Mouse (Mus musculus): Measurements from ENCODE around the gene Vps51. TPM values are rescaled to one million over a fixed set of nuclear protein-coding genes. Genes with fewer than 3 reads are reported as not detected.

Vps51 gene
- 10 to 100 TPM; 96.6 to 96.8 TPM for total RNA-seq (2021)

GRCm38 (mm10) chr19:6076564-6077393 is at the start of gene Vps51:
Gene Vps51, minus strand, starts transcription at chr19:6077231.
- intact Hi-C loops (cut with DNase I) = no loop called here

GRCm38 (mm10) chr19:6126289-6126688 is 49.3 kb upstream of the Vps51 start:
- intact Hi-C loops (cut with DNase I) = no loop called here
- DNase-seq = peak; percentile 32

More at GRCm38 (mm10) chr19:6076564-6077393, at the start of gene Vps51:
- peak; percentile 81 for DNase-seq

DNA sequence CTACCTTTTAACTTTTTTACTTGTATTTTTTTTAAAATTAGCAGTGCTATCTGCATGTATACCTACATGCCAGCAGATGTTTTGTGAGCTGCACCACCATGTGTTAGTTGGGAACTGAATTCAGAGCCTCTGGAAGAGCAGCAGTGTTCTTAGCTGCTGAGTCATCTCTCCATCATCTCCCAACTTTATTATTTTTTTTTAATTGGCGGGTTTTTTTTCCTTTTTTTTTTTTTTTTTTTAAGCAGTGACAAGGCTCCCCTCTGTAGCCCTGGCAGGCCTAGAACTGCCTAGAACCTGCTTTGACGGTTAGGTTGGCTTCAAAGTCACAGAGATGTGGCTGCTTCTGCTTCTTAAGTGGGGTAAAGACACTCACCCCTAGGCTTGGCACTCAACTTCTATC is 47.9 kb upstream of the Vps51 start:
- DNase-seq = no peak
- intact Hi-C loops (cut with DNase I) = no loop called here

GRCm38 (mm10) chr19:6123330-6123729 is 46.3 kb upstream of the Vps51 start:
- no peak for DNase-seq
- intact Hi-C loops (cut with DNase I) = no loop called here

DNA sequence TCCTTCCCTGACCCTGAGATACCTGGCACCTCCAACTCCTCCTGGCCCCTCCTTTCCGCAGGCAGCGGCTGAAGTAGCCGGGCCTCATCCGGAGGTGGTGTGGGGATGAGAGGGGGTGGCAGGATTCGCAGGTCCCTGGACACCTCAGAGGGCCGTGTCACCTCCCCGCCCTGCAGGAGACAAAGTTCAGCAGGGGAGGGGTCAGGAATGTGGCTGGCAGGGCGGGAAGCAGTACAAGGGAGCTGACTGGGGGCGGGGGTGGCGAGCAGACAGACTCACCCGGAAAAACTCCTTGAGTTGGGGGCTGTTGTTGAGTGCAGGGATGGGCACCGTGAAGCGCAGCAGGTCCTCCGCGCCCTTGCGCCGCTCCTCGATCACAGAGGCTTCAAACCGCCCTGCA is 44.7 kb upstream of the Vps51 start:
- DNase-seq = no peak
- intact Hi-C loops (cut with DNase I) = no loop called here

- intact Hi-C loops (cut with DNase I) = no loop called here
- DNase-seq = peak; percentile 32
These were observed 41.7 kb upstream of the Vps51 start for GRCm38 (mm10) chr19:6118677-6119185.

DNA sequence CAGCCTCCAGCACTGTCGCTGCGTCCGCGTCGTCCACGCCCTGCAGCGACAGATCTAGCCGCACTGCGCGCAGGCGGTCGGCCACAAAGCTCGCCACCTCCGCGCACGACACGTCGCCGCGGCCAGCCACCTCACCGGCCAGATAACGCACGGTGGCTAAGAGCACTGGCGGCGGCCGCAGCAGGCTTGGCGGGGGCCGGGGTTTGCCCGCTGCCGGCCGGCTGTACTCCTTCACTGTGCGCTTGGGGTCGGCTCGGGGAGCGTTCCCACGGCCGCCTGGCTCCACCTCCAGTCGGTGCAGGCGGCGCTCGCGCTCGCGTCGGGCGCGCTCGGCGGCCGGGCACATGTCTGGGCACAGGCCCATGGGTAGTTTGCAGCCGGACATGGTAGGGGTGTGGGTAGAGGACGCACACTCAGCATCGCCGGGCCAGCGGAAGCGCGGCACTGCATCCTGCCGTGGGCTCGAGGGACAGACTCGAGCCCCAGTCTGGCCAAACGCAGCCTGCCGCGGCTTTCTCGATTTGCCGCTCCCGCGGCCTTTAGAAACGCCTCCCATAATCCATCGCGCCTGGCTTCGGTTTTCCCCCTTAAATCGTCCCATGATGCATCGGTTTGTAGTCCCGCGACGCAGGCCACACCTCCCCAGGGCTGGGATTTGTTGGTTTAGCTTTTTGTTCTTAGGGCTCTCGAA is 41.1 kb upstream of the Vps51 start, which contains the start of gene Sac3d1:
Gene Sac3d1, minus strand, starts transcription at position 665 of the 691 bp plus-strand sequence.
- DNase-seq = peak; percentile 90
- intact Hi-C loops (cut with DNase I) = no loop called here

GRCm38 (mm10) chr19:6117346-6117985 is 40.4 kb upstream of the Vps51 start:
- DNase-seq = no peak
- intact Hi-C loops (cut with DNase I) = no loop called here

DNA sequence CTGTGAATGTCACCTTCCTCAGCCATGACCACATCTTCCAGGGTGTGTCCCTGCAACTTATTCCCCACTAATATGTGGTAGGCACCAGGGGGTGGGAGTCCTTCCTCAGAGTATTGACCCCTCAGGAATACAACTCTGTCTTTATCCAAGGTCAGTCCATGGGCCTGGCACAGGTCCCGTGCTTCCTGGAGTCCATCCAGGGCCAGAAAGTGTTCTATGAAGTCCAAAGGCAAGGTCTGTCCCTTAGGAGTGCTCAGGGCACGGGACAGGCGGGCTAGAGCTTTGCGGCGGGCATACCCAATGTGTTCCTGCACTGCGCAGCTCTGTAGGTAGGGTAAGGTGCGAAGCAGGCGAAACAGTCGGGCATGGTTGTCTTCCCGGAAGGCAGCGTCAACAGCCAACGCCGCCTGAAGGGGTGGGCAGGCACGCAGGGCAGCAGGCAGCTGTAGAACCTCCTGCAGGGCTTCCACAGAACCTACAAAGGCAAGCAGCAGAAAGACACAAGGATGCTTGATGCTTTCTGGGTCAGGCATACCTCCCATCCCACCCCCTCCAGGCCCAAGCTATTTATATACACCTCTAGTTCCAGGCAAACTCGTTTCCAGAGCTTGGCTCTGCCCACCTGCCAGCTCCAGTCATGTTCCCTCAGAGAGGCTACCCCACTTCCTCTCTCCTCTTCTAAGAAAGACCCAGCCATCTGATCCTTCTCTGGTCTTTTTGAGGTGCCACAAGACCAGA is 39.3 kb upstream of the Vps51 start:
- intact Hi-C loops (cut with DNase I) = no loop called here
- no peak for DNase-seq

- intact Hi-C loops (cut with DNase I) = no loop called here
These were observed 36.1 kb upstream of the Vps51 start for GRCm38 (mm10) chr19:6113116-6113515.

DNA sequence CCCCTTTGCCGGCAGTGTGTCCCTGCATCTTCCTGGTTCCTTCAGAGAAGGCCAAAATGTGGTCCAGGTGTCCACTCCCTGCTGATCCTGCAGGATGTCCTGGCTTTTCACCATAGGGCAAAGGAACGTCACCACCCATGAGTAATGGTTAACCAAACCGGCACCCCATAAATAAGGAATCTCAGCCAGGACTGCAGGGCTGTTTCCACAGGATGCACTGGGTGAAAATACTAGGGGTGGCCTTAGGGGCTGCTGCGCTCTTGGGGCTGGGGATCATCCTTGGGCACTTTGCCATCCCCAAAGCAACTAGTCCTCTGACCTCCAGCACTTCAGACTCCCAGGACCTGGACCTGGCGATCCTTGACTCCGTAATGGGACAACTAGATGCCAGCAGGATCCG is 28.6 kb upstream of the Vps51 start, which contains the start of gene Naaladl1:
Gene Naaladl1, plus strand, starts transcription at position 197 of the 400 bp plus-strand sequence.
- intact Hi-C loops (cut with DNase I) = no loop called here
- DNase-seq = no peak

More at GRCm38 (mm10) chr19:6113116-6113515, 36.1 kb upstream of the Vps51 start:
- DNase-seq = no peak

DNA sequence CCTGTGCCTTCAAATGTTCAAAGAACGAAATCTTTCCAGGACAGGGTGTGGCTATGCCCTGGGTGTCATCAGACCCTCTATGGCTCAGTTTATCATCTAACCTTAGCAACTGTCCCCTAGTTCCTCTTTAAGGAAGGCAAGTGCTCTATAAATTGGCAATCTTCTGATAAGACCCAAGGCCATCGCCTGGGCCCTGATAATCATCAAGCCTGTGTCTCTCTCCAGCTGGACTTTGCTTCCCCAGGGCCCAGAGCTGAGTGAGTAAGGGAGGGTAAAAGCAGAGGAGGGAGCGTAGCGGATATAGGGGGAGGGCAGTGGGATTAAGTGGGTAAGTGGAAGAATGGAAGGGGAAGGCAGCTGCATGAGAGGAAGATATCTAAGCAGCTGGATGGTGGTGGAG is 27.4 kb upstream of the Vps51 start:
- intact Hi-C loops (cut with DNase I) = no loop called here

GRCm38 (mm10) chr19:6102169-6102853 is 25.3 kb upstream of the Vps51 start:
- no peak for DNase-seq
- intact Hi-C loops (cut with DNase I) = no loop called here

More for the DNA sequence above, 27.4 kb upstream of the Vps51 start:
- no peak for DNase-seq

- no peak for DNase-seq
- intact Hi-C loops (cut with DNase I) = no loop called here
These were observed 24.2 kb upstream of the Vps51 start for GRCm38 (mm10) chr19:6101186-6101585.

GRCm38 (mm10) chr19:6097847-6098246 is 20.8 kb upstream of the Vps51 start:
- intact Hi-C loops (cut with DNase I) = no loop called here
- no peak for DNase-seq

- DNase-seq = no peak
- intact Hi-C loops (cut with DNase I) = no loop called here
These were observed 17.1 kb upstream of the Vps51 start, which contains the start of gene AC131692.1 for GRCm38 (mm10) chr19:6094119-6094518. Gene AC131692.1, plus strand, starts transcription at chr19:6094419.

DNA sequence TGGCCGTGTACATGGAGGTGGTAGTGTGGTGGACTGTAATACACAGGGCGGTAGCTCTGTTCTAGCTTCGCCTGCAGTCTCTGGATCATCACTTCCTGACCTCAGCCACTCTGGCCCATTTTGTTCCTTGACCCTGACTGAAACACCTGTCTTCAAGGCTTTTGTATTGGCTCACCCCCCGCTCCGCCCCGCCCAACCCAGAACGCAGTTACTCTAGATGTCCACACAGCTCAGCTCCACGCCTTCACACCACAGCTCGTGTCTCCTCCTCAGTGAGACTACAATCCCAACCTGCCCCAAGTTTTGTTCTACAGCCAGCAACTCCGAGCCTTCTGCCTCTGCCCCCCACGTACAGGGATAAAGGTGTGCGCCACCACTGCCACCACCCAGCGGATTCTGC is 11.8 kb upstream of the Vps51 start:
- DNase-seq = no peak
- intact Hi-C loops (cut with DNase I) = no loop called here

GRCm38 (mm10) chr19:6085417-6085879 is 8.4 kb upstream of the Vps51 start:
- intact Hi-C loops (cut with DNase I) = no loop called here

GRCm38 (mm10) chr19:6084478-6085248 is 7.6 kb upstream of the Vps51 start, which contains the start of the genes Zfpl1 and Cdca5:
Gene Zfpl1, minus strand, starts transcription at chr19:6084956.
Gene Cdca5, plus strand, starts transcription at chr19:6084983.
- intact Hi-C loops (cut with DNase I) = no loop called here
- DNase-seq = peak; percentile 98

More at GRCm38 (mm10) chr19:6085417-6085879, 8.4 kb upstream of the Vps51 start:
- peak; percentile 62 for DNase-seq

All from left cerebral cortex, postnatal 4 days (tissue).